Mouse (Mus musculus) heart, embryonic 14.5 days (tissue): ENCODE data around the gene Zfp985. TPM values are rescaled to one million over a fixed set of nuclear protein-coding genes. Genes with fewer than 3 reads are reported as not detected.
"Not testable (repeated sequence)": the region's sequence is repeated elsewhere in the genome, so short reads cannot be mapped to it uniquely, and the experiment has no call there.

Experiments
- ATAC-seq: fragments of 200-750 bp; cut with Nextera tagmentation; 2 replicates; pipeline ENCODE4 v1.8.0; 2017; ENCODE audit warnings: low read depth, moderate TSS enrichment; ENCODE audit not compliant: insufficient number of reproducible peaks, insufficient read depth, low FRiP score
- H3K27ac ChIP-seq, 2 experiments: fragments of 200-500 bp in 1 of 2; fragments of 300-500 bp in 1 of 2; sonication (generic) in 1 of 2; replicated peaks in 1 of 2; 2 replicates each; pipeline ENCODE4 v1.5.1; 2012 to 2014; ENCODE audit warnings: low read depth in 2 of 2, low read length in 2 of 2, control low read depth in 1 of 2, mild to moderate bottlenecking in 1 of 2, mixed read lengths in 1 of 2; ENCODE audit not compliant: control insufficient read depth in 1 of 2, insufficient read depth in 1 of 2
- H3K27me3 ChIP-seq: fragments of 300-500 bp; sonication (generic); 2 replicates; pipeline ENCODE4 v1.6.1; 2014; ENCODE audit warnings: mild to moderate bottlenecking, low read length, control low read depth; ENCODE audit not compliant: control insufficient read depth, insufficient read depth
- H3K36me3 ChIP-seq: fragments of 300-500 bp; sonication (generic); 2 replicates; pipeline ENCODE4 v1.6.1; 2014; ENCODE audit warnings: mild to moderate bottlenecking, control low read depth, low read length, mixed read lengths; ENCODE audit not compliant: control insufficient read depth, insufficient read depth
- H3K4me1 ChIP-seq, 2 experiments: fragments of 200-500 bp in 1 of 2; fragments of 300-500 bp in 1 of 2; sonication (generic) in 1 of 2; 2 replicates each; pipeline ENCODE4 v1.6.1; 2012 to 2014; ENCODE audit warnings: low read length in 2 of 2, control low read depth in 1 of 2, mixed read lengths in 1 of 2; ENCODE audit not compliant: control insufficient read depth in 2 of 2, insufficient read depth in 2 of 2
- H3K4me2 ChIP-seq: fragments of 300-500 bp; sonication (generic); 2 replicates; pipeline ENCODE4 v1.6.1; 2014; ENCODE audit warnings: mild to moderate bottlenecking, low read length
- H3K4me3 ChIP-seq, 2 experiments: fragments of 200-500 bp in 1 of 2; fragments of 300-500 bp in 1 of 2; sonication (generic) in 1 of 2; 2 replicates each; pipeline ENCODE4 v1.5.1; 2012 to 2014; ENCODE audit warnings: low read length in 2 of 2, mild to moderate bottlenecking in 2 of 2, control low read depth in 1 of 2, low read depth in 1 of 2, moderate library complexity in 1 of 2; ENCODE audit not compliant: control insufficient read depth in 1 of 2, insufficient read depth in 1 of 2
- H3K9ac ChIP-seq: fragments of 300-500 bp; sonication (generic); 2 replicates; pipeline ENCODE4 v1.6.1; 2014; ENCODE audit warnings: mild to moderate bottlenecking, low read length
- H3K9me3 ChIP-seq: fragments of 300-500 bp; sonication (generic); 2 replicates; pipeline ENCODE4 v1.6.1; 2016; ENCODE audit warnings: low read length, control low read depth; ENCODE audit not compliant: control insufficient read depth
- WGBS: fragments of 180-500 bp; shearing (Covaris S2); extraction: QIAGEN DNeasy Blood & Tissue Kit; methylation state at CpG from one replicate; pipeline ENCODE4 v1.1.7; 2014; 5-methylcytosine and 5-hydroxymethylcytosine counted together
- polyA plus RNA-seq: library from polyadenylated mRNA; unstranded; fragments of >200 nt; fragmentation: Nextera tagmentation; extraction: Ambion mirVana; gene quantifications from 2 replicates; pipeline ENCODE4 v1.2.1, GENCODE M21; 2014

The Zfp985 gene
- polyA plus RNA-seq, result not detected in 2 replicates

DNA sequence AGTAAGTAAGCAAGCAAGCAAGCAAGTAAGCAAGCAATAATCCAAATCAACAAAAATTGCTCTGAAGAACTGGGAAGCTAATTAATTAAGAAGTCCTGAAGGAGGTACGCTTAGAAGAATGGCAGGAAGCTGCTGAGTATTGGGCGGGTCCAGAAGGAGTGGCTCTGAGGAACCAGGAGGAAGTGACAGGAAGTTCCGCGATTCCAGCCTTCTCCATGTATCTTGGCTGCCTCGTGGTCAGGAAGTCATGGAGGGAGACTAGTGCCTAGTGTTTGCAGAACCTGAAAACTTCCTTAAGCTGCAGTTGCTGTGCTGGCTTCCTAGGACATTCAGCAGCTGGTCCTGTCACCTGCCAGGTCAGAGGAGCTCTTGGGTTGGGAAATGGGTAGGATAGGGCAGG, at the start of gene Zfp985:
TSS of gene Zfp985 (plus strand) at position 207 of the 400 bp plus-strand sequence.
- WGBS, result 63% methylated on average over 5 of the region's 5 CpGs
- H3K4me3 ChIP-seq, ATAC-seq: not testable (repeated sequence)

DNA sequence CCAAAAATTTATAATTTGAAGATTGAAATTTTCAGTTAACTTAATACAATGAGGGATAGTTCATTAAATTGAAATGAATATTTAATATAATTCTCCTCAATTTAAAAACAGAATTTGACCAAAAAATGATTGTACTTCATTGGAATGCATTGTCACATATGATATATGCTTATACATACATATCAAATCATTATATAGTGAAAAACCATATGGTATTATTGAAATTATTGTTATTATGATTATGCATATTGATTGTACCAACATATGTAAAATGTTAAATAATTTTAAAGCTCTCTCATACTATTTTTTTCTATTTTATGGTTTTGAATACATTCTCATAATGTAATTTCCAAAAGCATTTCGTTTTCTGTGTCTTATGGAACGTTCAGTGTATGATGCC, 43.9 kb upstream of the Zfp985 start:
- WGBS, result 74% methylated on average over 2 of the region's 2 CpGs
- H3K4me2 ChIP-seq, result no peak overlapping the region
- no peak overlapping the region for H3K27ac ChIP-seq
- peaks cover 28% of the 10 kb centered on the region for H3K9me3 ChIP-seq
- H3K4me1 ChIP-seq, result no peaks in the 10 kb centered on the region
- H3K9ac ChIP-seq, result no peak overlapping the region
- no peak overlapping the region for H3K4me3 ChIP-seq
- H3K27me3 ChIP-seq, result no peaks in the 10 kb centered on the region
- no peaks in the 10 kb centered on the region for H3K36me3 ChIP-seq
- no peak for ATAC-seq

More for the DNA sequence above, at the start of gene Zfp985:
- H3K9me3 ChIP-seq, result peaks cover 18% of the 10 kb centered on the region; the same call in 1 of the 2 replicates
- not testable (repeated sequence) for H3K4me1 ChIP-seq, H3K27ac ChIP-seq, H3K27me3 ChIP-seq, H3K4me2 ChIP-seq, H3K9ac ChIP-seq, H3K36me3 ChIP-seq

DNA sequence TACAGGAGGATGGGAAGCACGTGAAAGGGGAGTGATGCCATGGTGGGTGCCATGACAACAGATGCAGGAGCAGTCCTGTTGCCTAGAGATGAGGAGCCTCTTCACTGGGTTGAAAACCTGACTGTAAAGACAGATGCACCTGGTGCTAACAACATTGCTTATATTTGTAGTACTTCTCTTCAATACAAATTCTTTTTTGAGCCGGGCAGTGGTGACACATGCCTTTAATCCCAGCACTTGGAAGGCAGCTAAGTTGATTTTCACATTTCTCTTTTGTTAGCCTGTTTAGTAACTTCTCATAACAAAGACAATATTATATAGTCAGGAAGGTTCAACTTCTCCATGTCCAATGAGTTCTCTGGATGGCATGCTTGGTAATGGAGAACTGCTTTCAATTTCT, 34.1 kb upstream of the Zfp985 start:
- WGBS, result 61% methylated on average over 2 of the region's 2 CpGs
- H3K27ac ChIP-seq, result no peak overlapping the region
- H3K27me3 ChIP-seq, result no peaks in the 10 kb centered on the region
- H3K4me3 ChIP-seq, result no peak overlapping the region
- no peak overlapping the region for H3K9ac ChIP-seq
- H3K4me1 ChIP-seq, result no peaks in the 10 kb centered on the region
- H3K9me3 ChIP-seq, result peaks cover 64% of the 10 kb centered on the region
- H3K4me2 ChIP-seq, result no peak overlapping the region
- no peaks in the 10 kb centered on the region for H3K36me3 ChIP-seq
- no peak; the same call in 1 of the 2 replicates for ATAC-seq

DNA sequence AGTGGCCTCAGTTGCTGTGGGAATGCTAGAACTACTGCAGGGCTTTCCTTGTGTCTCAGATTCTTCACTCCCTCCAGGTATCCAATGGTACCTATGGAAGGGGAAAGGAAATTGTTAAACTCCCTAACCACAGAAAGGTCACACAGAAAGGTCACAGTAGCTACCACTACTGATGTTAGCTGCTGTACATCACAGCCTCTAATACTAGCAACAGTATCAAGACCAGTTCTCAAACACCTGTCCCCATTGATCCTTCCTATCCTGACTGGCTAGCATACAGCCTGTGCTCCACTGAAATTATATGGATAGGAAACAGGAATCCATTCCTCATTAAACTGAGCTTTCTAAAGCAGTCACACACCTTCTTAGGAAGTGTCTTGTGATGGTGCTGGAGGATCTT, 33.0 kb upstream of the Zfp985 start:
- Histone ChIP-seq H3K27ac (no peak overlapping the region), H3K4me3 (no peak overlapping the region), H3K9me3 (peaks cover 66% of the 10 kb centered on the region), H3K4me2 (no peak overlapping the region), H3K36me3 (no peaks in the 10 kb centered on the region), H3K27me3 (no peaks in the 10 kb centered on the region), H3K9ac (no peak overlapping the region), H3K4me1 (no peaks in the 10 kb centered on the region)
- ATAC-seq, result no peak

DNA sequence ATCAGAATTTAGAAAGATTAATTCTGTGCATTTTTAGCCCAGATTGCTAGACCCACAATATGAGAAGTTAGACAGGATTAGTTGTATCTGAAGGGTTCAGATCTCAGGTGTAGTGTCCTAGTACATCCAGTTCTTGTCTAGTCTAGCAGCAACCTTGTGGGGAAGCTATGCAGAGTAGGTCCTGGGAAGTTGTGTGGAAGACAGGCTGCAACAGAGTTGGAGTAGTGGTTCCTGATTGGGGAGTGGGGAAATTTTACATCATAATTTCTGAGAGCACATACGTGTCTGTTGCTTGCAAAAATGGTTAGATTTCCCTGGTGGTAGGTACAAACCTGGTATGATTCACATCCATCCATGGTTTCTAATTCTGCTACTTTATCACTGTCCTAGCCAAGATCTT, 28.0 kb upstream of the Zfp985 start:
- Histone ChIP-seq H3K4me2 (no peak overlapping the region), H3K27me3 (no peaks in the 10 kb centered on the region), H3K4me3 (no peak overlapping the region), H3K4me1 (no peaks in the 10 kb centered on the region), H3K9me3 (peaks cover 51% of the 10 kb centered on the region), H3K36me3 (no peaks in the 10 kb centered on the region), H3K9ac (no peak overlapping the region), H3K27ac (no peak overlapping the region)
- ATAC-seq, result no peak
- 66% methylated on average over 1 of the region's 1 CpGs for WGBS

DNA sequence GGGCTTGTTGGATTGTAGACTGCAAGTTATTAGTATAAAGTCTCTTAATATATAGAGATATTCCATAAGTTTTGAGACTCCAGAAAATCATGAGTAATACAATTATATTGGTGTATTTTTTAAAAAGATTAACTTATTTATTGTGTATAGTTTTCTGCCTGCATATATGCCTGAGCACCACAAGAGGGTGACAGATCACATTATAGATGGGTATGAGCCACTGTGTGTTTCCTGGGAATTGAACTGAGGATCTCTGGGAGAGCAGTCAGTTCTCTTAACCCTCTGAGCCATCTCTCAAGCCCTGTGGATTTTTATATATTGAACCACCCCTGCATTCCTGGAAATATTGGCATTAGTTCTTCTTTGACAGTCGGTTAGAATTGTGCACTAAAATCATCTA, 22.7 kb upstream of the Zfp985 start:
- H3K9ac ChIP-seq, result no peak overlapping the region
- no peaks in the 10 kb centered on the region for H3K36me3 ChIP-seq
- H3K4me2 ChIP-seq, result no peak overlapping the region
- no peaks in the 10 kb centered on the region for H3K4me1 ChIP-seq
- H3K4me3 ChIP-seq, result no peak overlapping the region
- H3K9me3 ChIP-seq, result peaks cover 37% of the 10 kb centered on the region
- H3K27ac ChIP-seq, result no peak overlapping the region
- ATAC-seq, result no peak
- H3K27me3 ChIP-seq, result no peaks in the 10 kb centered on the region
- WGBS, result 74% methylated on average over 1 of the region's 1 CpGs

DNA sequence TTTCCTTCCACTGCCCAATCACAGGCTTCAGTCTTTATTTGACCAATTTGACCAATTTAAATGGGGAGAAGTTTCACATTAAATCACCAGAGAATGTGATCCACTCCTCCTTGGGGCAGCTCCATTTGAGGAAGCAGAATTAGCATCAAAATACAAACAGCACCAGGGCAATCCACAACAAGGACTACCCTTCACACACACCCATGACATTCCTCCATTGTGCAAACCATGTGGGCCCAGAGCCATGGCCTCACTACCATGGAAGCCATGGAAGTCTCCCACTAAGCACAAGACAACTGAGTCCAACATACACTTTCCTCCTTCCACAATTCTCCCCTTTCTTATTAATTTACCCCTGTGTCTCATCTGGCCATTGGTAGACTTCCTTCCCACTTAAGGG, 17.2 kb upstream of the Zfp985 start:
- not testable (repeated sequence) for H3K4me1 ChIP-seq, H3K27ac ChIP-seq, H3K9ac ChIP-seq, H3K36me3 ChIP-seq, H3K4me2 ChIP-seq, ATAC-seq, H3K27me3 ChIP-seq, H3K4me3 ChIP-seq
- H3K9me3 ChIP-seq, result peaks cover 47% of the 10 kb centered on the region

DNA sequence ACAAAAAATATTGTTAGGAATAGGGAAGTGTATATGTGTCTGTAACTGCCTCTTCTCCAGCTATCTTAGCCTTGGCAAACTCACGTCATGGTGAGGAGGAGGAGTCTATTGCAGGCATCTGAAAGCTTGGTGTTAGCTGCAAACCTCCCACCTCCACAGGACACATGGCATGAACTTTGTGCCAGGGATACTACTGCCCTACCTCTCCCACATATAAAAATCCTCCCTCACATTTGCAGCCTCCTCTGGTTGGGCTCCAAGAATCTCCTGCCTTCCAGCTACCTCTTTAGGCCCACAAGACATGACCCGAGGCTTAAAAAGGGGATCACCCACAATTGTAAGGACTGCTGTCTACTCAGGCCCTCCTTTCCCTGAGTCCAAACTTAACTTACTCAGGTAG, 15.4 kb upstream of the Zfp985 start:
- no peaks in the 10 kb centered on the region for H3K36me3 ChIP-seq
- no peak overlapping the region for H3K4me3 ChIP-seq
- no peaks in the 10 kb centered on the region for H3K27me3 ChIP-seq
- no peak overlapping the region for H3K27ac ChIP-seq
- no peak overlapping the region for H3K9ac ChIP-seq
- peaks cover 43% of the 10 kb centered on the region for H3K9me3 ChIP-seq
- WGBS, result 74% methylated on average over 2 of the region's 2 CpGs
- H3K4me2 ChIP-seq, result no peak overlapping the region
- no peaks in the 10 kb centered on the region for H3K4me1 ChIP-seq
- no peak for ATAC-seq
